Mouse (Mus musculus) neutrophil, adult 59 days (primary cell): ENCODE results near the gene Acaca. TPM values are rescaled to one million over a fixed set of nuclear protein-coding genes. Genes with fewer than 3 reads are reported as not detected.

Experiments
- total RNA-seq, 2 experiments: library from RNA; stranded (reverse); gene quantifications; 1 replicate in 1 of 2; 2 replicates in 1 of 2; pipeline ENCODE4 v1.2.4; 2023

The Acaca gene
- total RNA-seq, result 10 to 100 TPM; 17.1 to 20.4 TPM

GRCm38 (mm10) chr11:84128943-84129798 lies at the start of gene Acaca, which contains the start of gene Tada2a:
TSS of gene Acaca (plus strand) at chr11:84129672.
TSS of gene Tada2a (minus strand) at chr11:84129600.

DNA sequence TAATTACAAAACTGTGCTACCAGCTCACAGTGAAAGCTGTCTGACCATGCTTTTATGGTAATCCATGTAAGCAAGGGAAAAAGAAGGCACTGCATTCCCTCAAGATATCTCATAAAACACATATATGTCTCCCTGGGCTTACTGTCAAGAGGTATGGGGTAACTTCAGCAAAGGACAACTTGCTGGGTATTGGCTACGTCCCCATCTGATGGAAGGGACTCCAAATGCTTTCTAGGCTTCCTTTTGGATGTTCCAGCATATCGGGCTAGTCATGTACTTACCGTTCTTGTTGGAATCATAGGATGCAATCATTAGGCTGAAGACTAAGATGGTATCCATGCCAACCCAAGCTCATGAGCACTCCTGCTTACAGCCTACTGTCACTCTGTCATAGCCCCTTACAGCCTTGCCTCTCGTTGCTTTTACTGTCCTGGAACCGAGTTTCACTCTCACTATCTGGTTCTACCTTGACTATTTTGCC lies 37.6 kb downstream of the Acaca start, which contains the start of gene Gm11437:
TSS of gene Gm11437 (minus strand) at position 431 of the 481 bp plus-strand sequence.

Other genes starting within 250 kb of the Acaca start
- gene Ddx52, start 187.6 kb upstream of the Acaca start, total RNA-seq, result 10 to 100 TPM; 20.3 to 21.2 TPM
- 10 to 100 TPM; 38.9 to 39.0 TPM for gene Synrg, start 165.2 kb upstream of the Acaca start, total RNA-seq
- under 1 TPM in 1 of 2 experiments, not detected in 1; 0.40 TPM for gene Dusp14, start 60.4 kb upstream of the Acaca start, total RNA-seq
- 1 to 10 TPM; 4.0 to 5.0 TPM for gene Tada2a, start 72 bp upstream of the Acaca start, total RNA-seq
- not detected for gene Gm11437, start 37.8 kb downstream of the Acaca start, total RNA-seq